Mouse (Mus musculus) right cerebral cortex, adult 18-20 months (tissue): ENCODE results near the gene Ahctf1.
"Not testable (repeated sequence)": the region's sequence is repeated elsewhere in the genome, so short reads cannot be mapped to it uniquely, and the experiment has no call there.

Experiments used
- DNase-seq: peaks from one replicate; pipeline ENCODE4 v3.0.0; 2022; ENCODE audit warnings: mixed read lengths

Gene Ahctf1

GRCm38 (mm10) chr1:179802610-179803512 lies 619 bp downstream of the Ahctf1 start, which contains the start of gene Gm10518:
Gene Gm10518 (plus strand): TSS chr1:179803376.
- peak; percentile 60 for DNase-seq

- no peak for DNase-seq
Measured at GRCm38 (mm10) chr1:179798794-179799193, 4.7 kb downstream of the Ahctf1 start.

- no peak for DNase-seq
Measured at GRCm38 (mm10) chr1:179787281-179787680, 16.2 kb downstream of the Ahctf1 start.

GRCm38 (mm10) chr1:179785502-179785901 lies 18.0 kb downstream of the Ahctf1 start:
- DNase-seq: no peak

- DNase-seq: no peak
Measured at GRCm38 (mm10) chr1:179784098-179784497, 19.4 kb downstream of the Ahctf1 start.

GRCm38 (mm10) chr1:179776831-179777230 lies 26.6 kb downstream of the Ahctf1 start:
- no peak for DNase-seq

- no peak for DNase-seq
Measured at GRCm38 (mm10) chr1:179760553-179760952, 42.9 kb downstream of the Ahctf1 start.

GRCm38 (mm10) chr1:179760086-179760485 lies 43.4 kb downstream of the Ahctf1 start:
- no peak for DNase-seq

GRCm38 (mm10) chr1:179756477-179756876 lies 47.0 kb downstream of the Ahctf1 start:
- no peak for DNase-seq

- DNase-seq: peak; percentile 14
Measured at GRCm38 (mm10) chr1:179753006-179753405, 50.5 kb downstream of the Ahctf1 start.

GRCm38 (mm10) chr1:179752276-179752675 lies 51.2 kb downstream of the Ahctf1 start:
- DNase-seq: no peak

GRCm38 (mm10) chr1:179745171-179745570 lies 58.3 kb downstream of the Ahctf1 start, which contains the start of gene Kif28:
Gene Kif28 (minus strand): TSS chr1:179745271.
- DNase-seq: no peak

- no peak for DNase-seq
Measured at GRCm38 (mm10) chr1:179743593-179744193, 59.8 kb downstream of the Ahctf1 start.

- DNase-seq: no peak
Measured at GRCm38 (mm10) chr1:179736483-179736882, 67.0 kb downstream of the Ahctf1 start.

GRCm38 (mm10) chr1:179734500-179735474 lies 68.7 kb downstream of the Ahctf1 start:
- DNase-seq: peak; percentile 39

- no peak for DNase-seq
Measured at GRCm38 (mm10) chr1:179731391-179731790, 72.1 kb downstream of the Ahctf1 start.

- no peak for DNase-seq
Measured at GRCm38 (mm10) chr1:179728661-179729060, 74.8 kb downstream of the Ahctf1 start.

GRCm38 (mm10) chr1:179722811-179723469 lies 80.5 kb downstream of the Ahctf1 start:
- no peak for DNase-seq

- DNase-seq: no peak
Measured at GRCm38 (mm10) chr1:179715786-179716185, 87.7 kb downstream of the Ahctf1 start.

GRCm38 (mm10) chr1:179715289-179715688 lies 88.2 kb downstream of the Ahctf1 start:
- not testable (repeated sequence) for DNase-seq

- DNase-seq: no peak
Measured at GRCm38 (mm10) chr1:179713367-179713766, 90.1 kb downstream of the Ahctf1 start.

- no peak for DNase-seq
Measured at GRCm38 (mm10) chr1:179712658-179713057, 90.8 kb downstream of the Ahctf1 start.
